In genomic region chr2:49983021-49983420, GRCm38 (mm10) we compare ENCODE assay signal across 13 mouse cellular contexts.
A peak's percentile ranks its signal among the peaks of the same experiment; 100 is the strongest.
DNase-seq lines count a peak whose midpoint lies in the region; TF ChIP-seq lines count a peak whose summit lies in the region.
"Had no signal": no experiment of that assay in that cellular context is flagged by ENCODE, and none has a peak within 500 bp of the region (broad histone marks: within the 10 kb centered on the region; RNA-seq: fewer than 3 reads in every experiment).

No protein-coding gene starts in this region.

- no peak overlapping the region for H3K4me3 ChIP-seq in layer of hippocampus, adult 2 months
- H3K4me3 ChIP-seq: erythroblast, embryonic 14.5 days; heart, embryonic 13.5 days had no signal

- no peak for TF ChIP-seq CTCF in layer of hippocampus, adult 2 months (conservative IDR thresholded peaks at IDR 0.05)

- no peak overlapping the region for H3K27ac ChIP-seq in layer of hippocampus, adult 2 months
- H3K27ac ChIP-seq: heart, embryonic 13.5 days had no signal

- peak; percentile 39 to 69 for DNase-seq in cerebellum, postnatal 25 days
- no peak for DNase-seq in cerebellum, postnatal 4 days (ENCODE audit: low spot score in 2 of 2)
- DNase-seq in layer of hippocampus, adult 11-12 months (ENCODE audit: low spot score): peak; percentile 7
- DNase-seq in layer of hippocampus, adult 9-10 months (ENCODE audit: low spot score): no peak
- peak; percentile 29 to 32 for DNase-seq in layer of hippocampus, adult 2 months (ENCODE audit: low spot score in 2 of 2)
- DNase-seq in right cerebral cortex, postnatal 10 days (ENCODE audit: low spot score in 2 of 2): peak; percentile 49 to 59
- DNase-seq in embryo, embryonic 11 days: no peak
- no peak for DNase-seq in spleen, postnatal 4 days (ENCODE audit: low spot score in 2 of 2)
- DNase-seq: gastrocnemius, postnatal 10 days; kidney, postnatal 10 days; lung, postnatal 14 days had no signal

Comparison
In these comparisons a context has a peak if more than half of its experiments do, and no peak if none do; other contexts are left out.
1. DNase-seq: peak in cerebellum, postnatal 25 days (2 of 2), layer of hippocampus, adult 11-12 months (single experiment), layer of hippocampus, adult 2 months (2 of 2) and right cerebral cortex, postnatal 10 days (2 of 2); none in cerebellum, postnatal 4 days (0 of 2), layer of hippocampus, adult 9-10 months (single experiment), embryo, embryonic 11 days (single experiment) and spleen, postnatal 4 days (0 of 2).